Mouse (Mus musculus) right cerebral cortex, postnatal 10 days (tissue): ENCODE measurements around the gene Ttbk2.

Experiments
- DNase-seq, 2 experiments: peaks; one replicate each; pipeline ENCODE4 v3.0.0; 2021; ENCODE audit warnings: low spot score in 2 of 2

The Ttbk2 gene

GRCm38 (mm10) chr2:120850424-120851082, at the start of gene Ttbk2:
Gene Ttbk2, minus strand, starts transcription at chr2:120850604.
- DNase-seq, result peak; percentile 98 to 99

GRCm38 (mm10) chr2:120896361-120896760, 46.0 kb upstream of the Ttbk2 start:
- no peak for DNase-seq

- no peak for DNase-seq
These were observed 37.2 kb upstream of the Ttbk2 start for GRCm38 (mm10) chr2:120887601-120888000.

DNA sequence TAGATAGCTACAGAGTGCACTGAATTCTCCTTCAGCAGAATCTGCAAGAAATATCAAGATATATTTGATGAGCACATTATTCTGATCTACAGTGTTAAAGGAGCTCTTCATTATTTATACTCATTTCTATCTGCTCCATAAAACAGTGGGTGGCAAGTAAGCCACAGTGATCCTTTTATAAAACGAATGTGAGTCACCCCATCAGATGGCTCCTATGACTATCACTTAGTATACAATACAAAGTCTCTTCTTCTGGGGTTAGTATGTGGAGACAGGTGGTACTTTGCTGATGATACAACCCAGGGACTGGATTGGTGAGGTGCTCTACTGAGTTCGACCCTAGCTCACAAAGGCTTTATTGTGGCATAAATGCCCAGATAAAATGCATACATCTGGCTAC, 22.8 kb upstream of the Ttbk2 start:
- DNase-seq, result no peak

GRCm38 (mm10) chr2:120871447-120872336, 21.3 kb upstream of the Ttbk2 start:
- DNase-seq, result no peak

GRCm38 (mm10) chr2:120867336-120867735, 16.9 kb upstream of the Ttbk2 start:
- DNase-seq, result no peak

DNA sequence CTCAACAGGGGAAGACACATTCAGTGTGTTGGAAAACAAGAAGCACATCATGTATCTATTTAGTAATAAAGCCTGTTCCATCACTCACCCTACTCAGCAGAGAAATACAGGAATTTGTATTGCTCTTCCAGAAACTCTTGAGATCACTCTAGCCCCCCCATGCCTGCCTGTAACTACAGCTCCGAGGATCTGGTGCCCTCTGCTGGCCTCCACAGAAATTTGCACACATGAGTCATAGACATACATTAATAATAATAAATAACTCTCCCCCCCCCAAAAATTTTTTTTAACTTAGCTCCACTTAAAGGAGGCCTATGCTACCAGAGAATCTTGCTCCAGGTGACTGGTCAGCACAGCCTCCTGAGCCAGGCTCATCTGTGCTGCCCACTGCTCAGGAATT, 16.2 kb upstream of the Ttbk2 start:
- peak; percentile 44 to 53 for DNase-seq

GRCm38 (mm10) chr2:120863389-120863788, 13.0 kb upstream of the Ttbk2 start:
- no peak for DNase-seq

- no peak for DNase-seq
These were observed 10.3 kb upstream of the Ttbk2 start for GRCm38 (mm10) chr2:120860699-120861098.

- no peak for DNase-seq
These were observed 7.7 kb upstream of the Ttbk2 start for GRCm38 (mm10) chr2:120858131-120858530.

DNA sequence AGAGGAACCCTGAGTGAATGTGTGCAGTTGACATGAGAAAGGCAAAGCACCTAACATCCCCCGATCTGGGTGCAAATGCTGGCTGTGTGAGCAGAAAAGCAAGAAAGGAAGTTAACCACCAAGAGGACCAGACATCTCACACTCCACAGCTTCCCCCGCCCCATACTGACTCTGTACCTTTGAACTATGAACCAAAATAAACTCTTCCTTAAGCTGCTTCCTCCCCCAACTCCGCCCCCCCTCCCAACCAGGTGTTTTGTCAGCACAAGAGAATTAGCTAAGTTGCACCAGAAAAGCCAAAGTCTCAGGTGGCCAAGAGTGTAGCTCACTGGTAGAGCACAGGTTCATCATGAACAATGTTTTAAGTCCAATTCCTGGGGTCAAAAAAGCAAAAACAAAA, 2.7 kb upstream of the Ttbk2 start:
- no peak for DNase-seq

DNA sequence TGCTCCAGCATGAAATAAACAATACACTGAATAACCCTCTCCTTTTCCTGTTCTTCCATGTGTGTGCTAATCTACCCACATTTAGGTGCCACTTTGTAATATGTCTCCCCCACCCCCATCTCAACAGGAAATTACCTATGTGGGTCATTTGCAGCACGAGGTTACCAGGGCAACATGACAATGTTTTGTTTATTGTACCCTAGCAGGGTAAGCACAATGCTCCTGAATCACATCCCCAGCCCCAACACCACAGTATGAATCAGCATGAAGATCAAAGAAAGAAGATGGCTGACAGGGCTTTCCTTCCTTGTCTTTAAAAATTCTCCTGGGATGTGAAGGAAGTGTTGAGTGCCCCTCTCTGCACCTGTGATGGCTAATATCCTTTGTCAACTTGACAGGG, 2.2 kb upstream of the Ttbk2 start:
- no peak for DNase-seq

- DNase-seq, result peak; percentile 62 to 63
These were observed 668 bp downstream of the Ttbk2 start, which contains the start of gene Cdan1 for GRCm38 (mm10) chr2:120849449-120850423. Gene Cdan1, minus strand, starts transcription at chr2:120850128.

DNA sequence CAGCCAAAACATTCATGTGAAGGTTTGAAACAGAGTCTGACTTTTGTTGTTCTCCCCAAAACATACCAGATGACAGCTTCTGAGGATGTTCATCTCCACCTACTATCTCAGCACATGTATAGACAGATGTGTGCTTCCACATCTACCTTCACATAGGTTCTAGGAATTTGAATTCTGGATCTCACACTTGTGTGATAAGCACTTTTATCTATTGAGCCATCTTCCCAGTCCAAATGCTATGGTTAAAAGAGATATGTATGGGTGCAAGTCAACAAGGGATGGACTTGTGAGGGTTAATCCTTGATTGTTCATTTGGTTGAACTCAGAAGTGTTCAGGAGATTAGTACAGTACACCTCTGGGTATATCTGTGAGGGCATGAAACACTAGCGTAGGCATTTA, 5.1 kb downstream of the Ttbk2 start:
- no peak for DNase-seq

- DNase-seq, result no peak
These were observed 6.4 kb downstream of the Ttbk2 start for GRCm38 (mm10) chr2:120843990-120844389.

DNA sequence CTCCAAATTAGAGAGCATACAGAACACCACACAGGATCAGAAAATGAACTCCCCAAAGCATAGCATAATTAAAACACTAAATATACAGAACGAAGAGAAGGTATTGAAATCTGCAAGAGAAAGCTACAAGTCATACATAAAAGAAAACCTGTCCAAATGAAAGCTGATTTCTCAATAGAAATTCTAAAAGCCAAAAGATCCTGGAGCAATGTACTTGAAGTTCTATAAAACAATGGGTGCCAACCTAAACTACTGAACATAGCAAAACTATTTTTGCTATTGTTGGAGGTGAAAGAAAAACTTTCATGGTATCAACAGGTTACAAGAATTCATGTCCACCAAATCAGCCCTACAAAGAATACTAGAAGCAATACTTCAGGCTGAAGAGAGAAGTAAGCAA, 9.2 kb downstream of the Ttbk2 start:
- DNase-seq, result no peak

- DNase-seq, result no peak
These were observed 15.2 kb downstream of the Ttbk2 start for GRCm38 (mm10) chr2:120835167-120835566.

DNA sequence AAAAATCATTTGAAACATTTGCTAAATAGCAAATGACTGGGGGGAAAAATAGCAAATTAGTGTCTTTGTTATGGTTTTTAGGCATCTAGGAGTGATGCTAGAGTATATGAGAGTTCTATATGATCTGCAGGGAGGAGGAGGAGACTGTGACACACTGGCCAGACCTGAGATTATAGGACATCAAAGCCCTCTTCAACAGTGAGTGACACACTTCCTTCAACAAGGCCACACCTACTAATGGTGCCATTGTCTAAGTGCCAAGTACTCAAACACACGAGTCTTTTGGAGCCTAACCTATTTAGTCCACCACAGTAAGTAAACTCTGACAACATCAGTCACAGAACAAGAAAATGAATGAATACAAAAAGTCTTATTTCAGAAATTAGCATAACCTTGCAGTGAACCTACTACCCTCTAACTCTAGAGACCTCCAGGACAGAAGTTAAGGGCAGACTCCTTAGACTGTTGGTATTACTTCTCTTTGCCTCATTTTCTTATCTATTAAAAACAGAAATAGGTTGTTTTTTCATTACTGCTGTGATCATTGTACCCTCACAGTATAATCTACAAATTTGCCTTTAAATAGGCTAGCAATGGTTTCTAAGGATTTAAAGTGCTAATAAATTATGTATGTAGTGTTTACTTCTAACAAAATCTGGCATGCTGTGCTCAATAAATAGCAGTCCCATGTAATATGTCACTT, 23.3 kb downstream of the Ttbk2 start:
- no peak for DNase-seq

GRCm38 (mm10) chr2:120770265-120770935, 80.0 kb downstream of the Ttbk2 start:
- no peak for DNase-seq

GRCm38 (mm10) chr2:120761922-120762321, 88.5 kb downstream of the Ttbk2 start:
- DNase-seq, result no peak

- DNase-seq, result no peak
These were observed 102.4 kb downstream of the Ttbk2 start for GRCm38 (mm10) chr2:120748041-120748440.
